Mouse (Mus musculus): ENCODE measurements around the gene Foxc2.
A peak's percentile ranks its signal among the peaks of the same experiment; 100 is the strongest.

Gene Foxc2

GRCm38 (mm10) chr8:121115948-121116347 is at the start of gene Foxc2:
Foxc2 (plus strand) TSS chr8:121116171.
- DNase-seq (ENCODE audit: low spot score) = peak; percentile 63

GRCm38 (mm10) chr8:121071454-121071853 is 44.5 kb upstream of the Foxc2 start:
- DNase-seq (ENCODE audit: low spot score) = no peak

- DNase-seq (ENCODE audit: low spot score) = no peak
Measured at GRCm38 (mm10) chr8:121072406-121073130, 43.4 kb upstream of the Foxc2 start.

- DNase-seq (ENCODE audit: low spot score) = no peak
Measured at GRCm38 (mm10) chr8:121073174-121074107, 42.5 kb upstream of the Foxc2 start.

GRCm38 (mm10) chr8:121074108-121074847 is 41.7 kb upstream of the Foxc2 start:
- no peak for DNase-seq (ENCODE audit: low spot score)

- DNase-seq (ENCODE audit: low spot score) = no peak
Measured at GRCm38 (mm10) chr8:121074848-121075145, 41.2 kb upstream of the Foxc2 start.

- DNase-seq (ENCODE audit: low spot score) = no peak
Measured at GRCm38 (mm10) chr8:121075936-121076335, 40.0 kb upstream of the Foxc2 start.

GRCm38 (mm10) chr8:121076555-121076954 is 39.4 kb upstream of the Foxc2 start:
- no peak for DNase-seq (ENCODE audit: low spot score)

- no peak for DNase-seq (ENCODE audit: low spot score)
Measured at GRCm38 (mm10) chr8:121078721-121079120, 37.2 kb upstream of the Foxc2 start.

- no peak for DNase-seq (ENCODE audit: low spot score)
Measured at GRCm38 (mm10) chr8:121079201-121079600, 36.8 kb upstream of the Foxc2 start.

- DNase-seq (ENCODE audit: low spot score) = no peak
Measured at GRCm38 (mm10) chr8:121079944-121080343, 36.0 kb upstream of the Foxc2 start.

- DNase-seq (ENCODE audit: low spot score) = no peak
Measured at GRCm38 (mm10) chr8:121080361-121081090, 35.4 kb upstream of the Foxc2 start.

- DNase-seq (ENCODE audit: low spot score) = no peak
Measured at GRCm38 (mm10) chr8:121081398-121081797, 34.6 kb upstream of the Foxc2 start.

- no peak for DNase-seq (ENCODE audit: low spot score)
Measured at GRCm38 (mm10) chr8:121082218-121083092, 33.5 kb upstream of the Foxc2 start.

GRCm38 (mm10) chr8:121083093-121083935 is 32.7 kb upstream of the Foxc2 start:
- no peak for DNase-seq (ENCODE audit: low spot score)

- no peak for DNase-seq (ENCODE audit: low spot score)
Measured at GRCm38 (mm10) chr8:121083936-121084209, 32.1 kb upstream of the Foxc2 start.

GRCm38 (mm10) chr8:121084210-121084951 is 31.6 kb upstream of the Foxc2 start, which contains the start of gene Foxf1:
Foxf1 (plus strand) TSS chr8:121084386.
- no peak for DNase-seq (ENCODE audit: low spot score)

GRCm38 (mm10) chr8:121085011-121085410 is 31.0 kb upstream of the Foxc2 start:
- DNase-seq (ENCODE audit: low spot score) = no peak

- no peak for DNase-seq (ENCODE audit: low spot score)
Measured at GRCm38 (mm10) chr8:121085561-121085960, 30.4 kb upstream of the Foxc2 start.
